In genomic region chr4:98105971-98106370, GRCm38 (mm10) we compare ENCODE assay signal across 9 mouse cellular contexts.
A peak's percentile ranks its signal among the peaks of the same experiment; 100 is the strongest.
DNase-seq lines count a peak whose midpoint lies in the region; ATAC-seq and TF ChIP-seq lines count a peak whose summit lies in the region.
"Had no signal": no experiment of that assay in that cellular context is flagged by ENCODE, and none has a peak within 500 bp of the region (broad histone marks: within the 10 kb centered on the region; RNA-seq: fewer than 3 reads in every experiment).

No protein-coding gene starts in this region.

- 0 out of 2 replicates have a peak overlapping the region, but pooled peaks have one; percentile 59 for H3K9ac ChIP-seq in embryonic facial prominence, embryonic 13.5 days
- H3K9ac ChIP-seq in hindbrain, embryonic 13.5 days: no peak overlapping the region
- H3K9ac ChIP-seq in limb, embryonic 11.5 days (ENCODE audit: low read length): no peak overlapping the region

- H3K27ac ChIP-seq in brown adipose tissue, adult 24 weeks (replicated peaks; ENCODE audit: low read depth, low read length): peak overlapping the region; percentile 91
- peak overlapping the region; percentile 79 for H3K27ac ChIP-seq in embryonic facial prominence, embryonic 13.5 days
- H3K27ac ChIP-seq in hindbrain, embryonic 13.5 days: peak overlapping the region; percentile 89
- H3K27ac ChIP-seq in limb, embryonic 11.5 days (replicated peaks; ENCODE audit: low read depth, low read length): peak overlapping the region; percentile 94
- H3K27ac ChIP-seq in left cerebral cortex, adult 2 months: no peak overlapping the region

- no peak for TF ChIP-seq CTCF in left cerebral cortex, adult 2 months (IDR thresholded peaks at IDR 0.05)

- DNase-seq in limb, embryonic 11.5 days (ENCODE audit: low spot score): peak; percentile 54
- no peak for DNase-seq in right cerebral cortex, adult 18-20 months
- no peak for DNase-seq in left cerebral cortex, adult 2 months (ENCODE audit: extremely low spot score in 1 of 2, low spot score in 2 of 2)
- no peak for DNase-seq in urinary bladder, postnatal 36 days (ENCODE audit: low spot score in 2 of 2)
- DNase-seq: thymus, postnatal 25 days had no signal

- intact Hi-C loops in left cerebral cortex, adult 2 months (cut with DNase I): loop anchor here (5.0 kb wide), 2 partner anchors 216 to 354 kb away; no protein-coding TSS in a partner anchor

- no peaks in the 10 kb centered on the region for H3K27me3 ChIP-seq in embryonic facial prominence, embryonic 13.5 days
- H3K27me3 ChIP-seq in hindbrain, embryonic 13.5 days: 0 out of 2 replicates have a peak, but pooled peaks cover 4% of the 10 kb centered on the region
- H3K27me3 ChIP-seq in limb, embryonic 11.5 days (ENCODE audit: control insufficient read depth, insufficient read depth, low read length): no peaks in the 10 kb centered on the region

- H3K36me3 ChIP-seq in embryonic facial prominence, embryonic 13.5 days: no peaks in the 10 kb centered on the region
- no peaks in the 10 kb centered on the region for H3K36me3 ChIP-seq in hindbrain, embryonic 13.5 days
- no peaks in the 10 kb centered on the region for H3K36me3 ChIP-seq in limb, embryonic 11.5 days (ENCODE audit: control insufficient read depth, insufficient read depth, low read length)

- H3K4me2 ChIP-seq in embryonic facial prominence, embryonic 13.5 days: peak overlapping the region; percentile 56
- no peak overlapping the region for H3K4me2 ChIP-seq in hindbrain, embryonic 13.5 days
- peak overlapping the region; percentile 30 for H3K4me2 ChIP-seq in limb, embryonic 11.5 days (ENCODE audit: low read depth, severe bottlenecking)

- H3K4me1 ChIP-seq in brown adipose tissue, adult 24 weeks (ENCODE audit: control insufficient read depth, insufficient read depth, insufficient read length, low read length): peaks cover 45% of the 10 kb centered on the region
- peaks cover 76% of the 10 kb centered on the region for H3K4me1 ChIP-seq in embryonic facial prominence, embryonic 13.5 days
- H3K4me1 ChIP-seq in hindbrain, embryonic 13.5 days (replicated peaks): peaks cover 80% of the 10 kb centered on the region
- H3K4me1 ChIP-seq in limb, embryonic 11.5 days (ENCODE audit: control insufficient read depth, insufficient read depth, low read length): peaks cover 65% of the 10 kb centered on the region

- H3K4me3 ChIP-seq in brown adipose tissue, adult 24 weeks (ENCODE audit: insufficient read depth, low read depth, low read length): peak overlapping the region; percentile 11; the same call in 1 of the 2 replicates
- no peak overlapping the region; the same call in 1 of the 2 replicates for H3K4me3 ChIP-seq in embryonic facial prominence, embryonic 13.5 days
- H3K4me3 ChIP-seq in hindbrain, embryonic 13.5 days: no peak overlapping the region
- H3K4me3 ChIP-seq in limb, embryonic 11.5 days (ENCODE audit: low read depth, low read length): no peak overlapping the region
- H3K4me3 ChIP-seq in left cerebral cortex, adult 2 months: no peak overlapping the region

- ATAC-seq in embryonic facial prominence, embryonic 13.5 days (ENCODE audit: insufficient number of reproducible peaks, insufficient read depth, low FRiP score, low TSS enrichment, low read depth): no peak
- ATAC-seq in hindbrain, embryonic 13.5 days (ENCODE audit: low FRiP score): no peak
- ATAC-seq in limb, embryonic 11.5 days (ENCODE audit: insufficient number of reproducible peaks, low FRiP score, low TSS enrichment, low read depth): no peak
- ATAC-seq in erythroblast, adult 5-6 weeks (replicated peaks; ENCODE audit: low FRiP score, poor library complexity, severe bottlenecking): no peak

- WGBS in embryonic facial prominence, embryonic 13.5 days: 15% methylated on average over 6 of the region's 6 CpGs
- WGBS in hindbrain, embryonic 13.5 days: 42% methylated on average over 6 of the region's 6 CpGs
- WGBS in limb, embryonic 11.5 days: 8% methylated on average over 6 of the region's 6 CpGs

- no peaks in the 10 kb centered on the region for H3K9me3 ChIP-seq in embryonic facial prominence, embryonic 13.5 days
- no peaks in the 10 kb centered on the region for H3K9me3 ChIP-seq in hindbrain, embryonic 13.5 days
- no peaks in the 10 kb centered on the region for H3K9me3 ChIP-seq in limb, embryonic 11.5 days (ENCODE audit: control insufficient read depth, low read length)
